Mouse (Mus musculus) ES-E14 (cell line): ENCODE measurements around the gene Mapk14. TPM values are rescaled to one million over a fixed set of nuclear protein-coding genes. Genes with fewer than 3 reads are reported as not detected.

Experiments
- DNase-seq: peaks from one replicate; pipeline ENCODE4 v3.0.0-alpha.2; 2013; ENCODE audit warnings: low read depth, low spot score
- H3K27ac ChIP-seq: 2 replicates; pipeline ENCODE4 v1.5.1; 2012; ENCODE audit warnings: low read depth, mild to moderate bottlenecking, low read length, moderate library complexity, mixed read lengths; ENCODE audit not compliant: poor library complexity, insufficient read depth, severe bottlenecking
- H3K36me3 ChIP-seq: 2 replicates; pipeline ENCODE4 v1.6.1; 2012; ENCODE audit warnings: mild to moderate bottlenecking, low read length, moderate library complexity, mixed read lengths; ENCODE audit not compliant: control insufficient read depth, poor library complexity, insufficient read depth, severe bottlenecking
- H3K4me1 ChIP-seq, 2 experiments: fragments of 150-350 bp in 1 of 2; sonication (generic) in 1 of 2; 2 replicates each; pipeline ENCODE4 v1.6.1; 2012; ENCODE audit warnings: low read length in 2 of 2, mild to moderate bottlenecking in 1 of 2, mixed read lengths in 1 of 2; ENCODE audit not compliant: control insufficient read depth in 2 of 2, insufficient read depth in 2 of 2, poor library complexity in 1 of 2
- H3K4me3 ChIP-seq, 2 experiments: fragments of 150-350 bp in 1 of 2; sonication (generic) in 1 of 2; 2 replicates each; pipeline ENCODE4 v1.5.1; 2012; ENCODE audit warnings: low read length in 2 of 2, low read depth in 1 of 2, mild to moderate bottlenecking in 1 of 2, mixed read lengths in 1 of 2; ENCODE audit not compliant: insufficient read depth in 1 of 2, poor library complexity in 1 of 2, severe bottlenecking in 1 of 2
- H3K9ac ChIP-seq: 2 replicates; pipeline ENCODE4 v1.6.1; 2012; ENCODE audit warnings: low read depth, mild to moderate bottlenecking, low read length, mixed read lengths; ENCODE audit not compliant: poor library complexity, insufficient read depth, severe bottlenecking
- H3K9me3 ChIP-seq: fragments of 150-350 bp; sonication (generic); 2 replicates; pipeline ENCODE4 v1.6.1; 2012; ENCODE audit warnings: low read depth, mild to moderate bottlenecking, low read length; ENCODE audit not compliant: control insufficient read depth, insufficient read depth
- CHD2 ChIP-seq: IDR thresholded peaks from 2 replicates; pipeline ENCODE4 v1.6.1; 2014; ENCODE audit warnings: mild to moderate bottlenecking, low read depth, low read length, inconsistent platforms
- HCFC1 ChIP-seq: IDR thresholded peaks from 2 replicates; pipeline ENCODE4 v1.6.1; 2012; ENCODE audit warnings: low read length, inconsistent platforms, borderline replicate concordance; ENCODE audit not compliant: insufficient read depth
- MAFK ChIP-seq: IDR thresholded peaks from 2 replicates; pipeline ENCODE4 v1.6.1; 2014; ENCODE audit warnings: mild to moderate bottlenecking, low read depth, low read length, inconsistent platforms; ENCODE audit not compliant: insufficient read depth
- ZC3H11A ChIP-seq: IDR thresholded peaks from 2 replicates; pipeline ENCODE4 v1.6.1; 2012; ENCODE audit warnings: low read depth, mild to moderate bottlenecking, inconsistent platforms, low read length, borderline replicate concordance
- ZNF384 ChIP-seq: IDR thresholded peaks from 2 replicates; pipeline ENCODE4 v1.6.1; 2012; ENCODE audit warnings: low read depth, low read length, inconsistent platforms
- in situ Hi-C, 2 experiments: fragments of 600-800 bp; cut with MboI; formaldehyde crosslinking; loops; one replicate each; pipeline ENCODE4 v1.15.1; 2025; ENCODE audit warnings: low sequenced_read_pairs in 2 of 2, inconsistent platforms in 1 of 2; ENCODE audit not compliant: unreplicated experiment in 2 of 2
- total RNA-seq: library from RNA; depleted of rRNA; stranded (reverse); fragments of 300-350 nt; gene quantifications from 2 replicates; pipeline ENCODE4 v1.2.3, GENCODE M21; 2012

Mapk14 gene
- total RNA-seq, 1 experiment: 77.3 TPM

GRCm38 (mm10) chr17:28757470-28757869, 66.3 kb downstream of the Mapk14 start:
- Histone ChIP-seq H3K9ac (no peak overlapping the region), H3K4me3 (no peak overlapping the region), H3K36me3 (no peaks in the 10 kb centered on the region), H3K27ac (no peak overlapping the region), H3K4me1 (peaks cover 0 to 2% of the 10 kb centered on the region in 2 experiments; a peak in 1 of 4 replicates), H3K9me3 (no peaks in the 10 kb centered on the region)
- TF ChIP-seq CHD2 (no peak), ZNF384 (no peak), HCFC1 (no peak), MAFK (no peak), ZC3H11A (no peak)
- in situ Hi-C loops: no loop called here
- no peak for DNase-seq

GRCm38 (mm10) chr17:28760736-28761312, 69.7 kb downstream of the Mapk14 start:
- Histone ChIP-seq H3K27ac (no peak overlapping the region), H3K9me3 (no peaks in the 10 kb centered on the region), H3K4me3 (no peak overlapping the region), H3K9ac (no peak overlapping the region), H3K36me3 (no peaks in the 10 kb centered on the region), H3K4me1 (peaks cover 0 to 2% of the 10 kb centered on the region in 2 experiments; a peak in 1 of 4 replicates)
- in situ Hi-C loops: no loop called here
- DNase-seq: no peak
- TF ChIP-seq HCFC1 (no peak), CHD2 (no peak), MAFK (no peak), ZNF384 (no peak), ZC3H11A (no peak)

- in situ Hi-C loops: no loop called here
- H3K4me1 ChIP-seq: no peaks in the 10 kb centered on the region; a peak in 1 of 4 replicates
- DNase-seq: peak; percentile 69
- H3K9me3 ChIP-seq: no peaks in the 10 kb centered on the region
- H3K36me3 ChIP-seq: no peaks in the 10 kb centered on the region
- no peak overlapping the region for H3K4me3 ChIP-seq
- TF ChIP-seq CHD2 (no peak), ZC3H11A (peak; percentile 60; the same call in 1 of the 2 replicates), ZNF384 (peak; percentile 82), MAFK (no peak), HCFC1 (no peak)
- no peak overlapping the region for H3K27ac ChIP-seq
- no peak overlapping the region for H3K9ac ChIP-seq
These were observed 70.7 kb downstream of the Mapk14 start for GRCm38 (mm10) chr17:28761871-28762270.

- no peak overlapping the region for H3K27ac ChIP-seq
- in situ Hi-C loops: no loop called here
- no peak overlapping the region for H3K4me3 ChIP-seq
- peaks cover 0 to 2% of the 10 kb centered on the region in 2 experiments; a peak in 1 of 4 replicates for H3K4me1 ChIP-seq
- TF ChIP-seq CHD2: no peak
- TF ChIP-seq ZC3H11A: no peak
- TF ChIP-seq HCFC1: no peak
- no peak for TF ChIP-seq MAFK
- no peak for TF ChIP-seq ZNF384
- H3K9me3 ChIP-seq: no peaks in the 10 kb centered on the region
- DNase-seq: no peak
- H3K36me3 ChIP-seq: no peaks in the 10 kb centered on the region
- H3K9ac ChIP-seq: no peak overlapping the region
These were observed 75.1 kb downstream of the Mapk14 start for GRCm38 (mm10) chr17:28766203-28766602.
